Mouse (Mus musculus): ENCODE results near the gene Kif1b.

The Kif1b gene

DNA sequence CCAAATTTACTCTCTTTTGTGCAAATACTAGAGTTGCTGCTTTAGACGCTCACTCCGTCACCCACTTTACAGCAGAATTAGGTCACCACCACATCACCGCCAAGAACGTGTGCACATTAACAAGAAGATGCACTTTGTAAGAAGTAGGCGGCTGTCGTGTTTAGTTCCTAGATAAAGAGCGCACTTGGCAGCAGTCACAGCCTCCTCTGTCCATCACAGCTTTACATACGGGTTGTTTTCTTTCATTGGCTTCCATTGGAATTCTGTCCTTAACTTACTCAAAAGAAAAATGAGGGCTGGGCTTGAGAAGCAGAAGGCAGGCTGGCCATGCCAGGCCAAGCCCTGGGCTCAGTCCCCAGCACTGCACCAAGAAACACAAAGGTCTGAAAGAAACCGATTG, 11.6 kb upstream of the Kif1b start:
- no peak for ATAC-seq (ENCODE audit: insufficient number of reproducible peaks, low FRiP score, low TSS enrichment)

- ATAC-seq (ENCODE audit: insufficient number of reproducible peaks, low FRiP score, low TSS enrichment): peak; percentile 91; the same call in 1 of the 2 replicates
Observed at GRCm38 (mm10) chr4:149317387-149317786, 9.9 kb upstream of the Kif1b start.

DNA sequence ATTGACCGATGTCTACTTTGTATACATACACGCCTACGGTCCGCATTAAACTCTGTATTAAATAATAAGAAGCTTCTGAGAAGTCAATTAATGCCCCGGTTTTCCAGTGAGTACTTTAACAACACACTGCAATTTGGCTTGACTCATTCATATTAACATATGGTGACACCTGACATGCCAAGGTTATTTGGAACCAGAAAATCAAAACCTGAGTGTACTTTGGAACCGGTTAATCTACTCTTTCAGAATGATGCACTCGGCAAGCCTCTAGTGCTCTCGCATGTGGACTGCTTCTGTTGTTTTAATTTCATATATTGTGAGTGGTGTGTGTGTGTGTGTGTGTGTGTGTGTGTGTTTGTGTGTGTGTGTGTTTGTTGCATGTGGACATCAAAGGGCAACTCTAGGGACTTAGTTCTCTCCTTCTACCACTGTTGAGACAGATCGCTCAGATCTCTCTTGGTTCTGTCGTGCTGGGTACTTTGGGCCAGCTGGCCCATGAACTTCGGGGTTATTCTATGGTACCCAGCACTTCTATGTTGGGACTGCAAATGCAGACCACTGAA, 6.9 kb upstream of the Kif1b start:
- ATAC-seq (ENCODE audit: insufficient number of reproducible peaks, low FRiP score, low TSS enrichment): no peak

GRCm38 (mm10) chr4:149313558-149314253, 6.2 kb upstream of the Kif1b start:
- ATAC-seq (ENCODE audit: insufficient number of reproducible peaks, low FRiP score, low TSS enrichment): no peak

GRCm38 (mm10) chr4:149311996-149312395, 4.5 kb upstream of the Kif1b start:
- no peak for ATAC-seq (ENCODE audit: insufficient number of reproducible peaks, low FRiP score, low TSS enrichment)

DNA sequence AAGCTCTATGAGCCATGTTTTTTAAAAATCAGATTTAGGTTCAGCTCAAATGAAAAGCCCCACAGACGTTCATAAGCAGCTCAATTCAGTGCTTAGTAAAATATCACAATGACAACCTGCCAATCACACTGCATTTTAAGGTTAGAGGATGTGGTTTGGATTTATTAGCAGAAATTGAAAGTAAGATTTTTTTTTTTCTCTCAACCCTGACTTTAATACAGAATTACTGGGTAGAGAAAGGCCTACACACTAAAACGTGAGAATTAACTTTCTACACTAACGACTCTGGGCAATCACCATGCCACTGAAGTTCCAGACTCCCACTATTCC, 963 bp upstream of the Kif1b start:
- ATAC-seq (ENCODE audit: insufficient number of reproducible peaks, low FRiP score, low TSS enrichment): no peak

GRCm38 (mm10) chr4:149306712-149307595, 539 bp downstream of the Kif1b start:
- ATAC-seq (ENCODE audit: insufficient number of reproducible peaks, low FRiP score, low TSS enrichment): peak; percentile 61

- ATAC-seq (ENCODE audit: insufficient number of reproducible peaks, low FRiP score, low TSS enrichment): no peak
Observed at GRCm38 (mm10) chr4:149305761-149306711, 1.5 kb downstream of the Kif1b start.

DNA sequence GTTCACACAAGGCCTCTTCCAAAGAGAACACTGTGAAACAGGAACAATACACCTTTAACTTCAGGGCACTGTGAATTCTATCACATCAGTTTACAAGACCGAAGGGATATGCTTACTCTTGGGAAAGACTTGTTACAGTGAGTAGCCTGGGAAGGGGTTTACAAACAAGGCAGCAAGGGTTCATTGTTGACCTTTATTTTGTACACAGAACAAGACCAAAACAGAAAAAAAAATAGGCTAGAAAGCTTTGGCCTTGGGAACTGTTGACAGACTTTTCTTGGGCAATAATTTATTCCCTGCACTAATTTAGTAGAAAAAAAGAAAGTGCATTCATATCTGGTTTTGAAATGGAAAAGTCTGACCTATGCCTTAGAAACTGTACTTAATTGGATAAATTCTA, 3.0 kb downstream of the Kif1b start:
- ATAC-seq (ENCODE audit: insufficient number of reproducible peaks, low FRiP score, low TSS enrichment): no peak

- ATAC-seq (ENCODE audit: insufficient number of reproducible peaks, low FRiP score, low TSS enrichment): no peak
Observed at GRCm38 (mm10) chr4:149303502-149303901, 4.0 kb downstream of the Kif1b start.

DNA sequence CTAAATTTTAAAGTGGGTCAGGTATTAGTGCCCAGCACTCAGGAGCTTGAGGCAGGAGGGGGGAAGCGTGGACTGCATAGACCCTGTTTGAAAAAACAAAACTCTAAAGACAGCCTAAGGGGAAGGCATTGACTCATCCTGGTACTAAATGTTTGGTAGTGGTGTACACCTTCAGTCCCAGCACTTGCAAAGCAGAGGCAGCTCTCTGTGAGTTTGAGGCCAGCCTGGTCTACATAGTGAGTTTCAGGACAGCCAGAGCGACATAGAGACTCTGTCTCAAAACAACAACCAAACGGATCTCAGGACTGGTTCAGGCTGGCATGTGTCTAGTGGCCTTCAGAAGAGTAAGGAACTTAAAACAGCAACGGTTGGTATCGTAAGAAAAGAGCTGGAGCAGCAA, 4.7 kb downstream of the Kif1b start:
- ATAC-seq (ENCODE audit: insufficient number of reproducible peaks, low FRiP score, low TSS enrichment): no peak

DNA sequence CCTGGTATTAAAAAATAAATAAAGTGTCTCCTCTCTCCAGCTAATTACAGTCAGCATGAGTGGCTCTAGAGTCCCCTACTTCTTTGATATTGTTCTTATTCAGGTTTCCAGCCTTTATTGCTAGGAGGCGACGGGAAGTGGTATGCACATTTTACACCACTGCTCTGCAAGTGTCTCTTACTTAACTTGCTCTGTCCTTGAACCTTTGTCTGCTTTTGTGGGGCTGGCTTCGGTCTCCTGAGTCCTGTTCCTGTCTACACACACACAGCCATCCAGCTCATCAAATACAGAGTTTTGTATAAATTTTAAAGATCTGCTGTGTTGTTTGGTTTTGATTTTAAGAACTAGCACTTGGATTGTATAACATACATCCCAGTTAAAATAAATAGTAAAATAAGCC, 5.4 kb downstream of the Kif1b start:
- no peak for ATAC-seq (ENCODE audit: insufficient number of reproducible peaks, low FRiP score, low TSS enrichment)

- ATAC-seq (ENCODE audit: insufficient number of reproducible peaks, low FRiP score, low TSS enrichment): no peak
Observed at GRCm38 (mm10) chr4:149296501-149296900, 11.0 kb downstream of the Kif1b start.

DNA sequence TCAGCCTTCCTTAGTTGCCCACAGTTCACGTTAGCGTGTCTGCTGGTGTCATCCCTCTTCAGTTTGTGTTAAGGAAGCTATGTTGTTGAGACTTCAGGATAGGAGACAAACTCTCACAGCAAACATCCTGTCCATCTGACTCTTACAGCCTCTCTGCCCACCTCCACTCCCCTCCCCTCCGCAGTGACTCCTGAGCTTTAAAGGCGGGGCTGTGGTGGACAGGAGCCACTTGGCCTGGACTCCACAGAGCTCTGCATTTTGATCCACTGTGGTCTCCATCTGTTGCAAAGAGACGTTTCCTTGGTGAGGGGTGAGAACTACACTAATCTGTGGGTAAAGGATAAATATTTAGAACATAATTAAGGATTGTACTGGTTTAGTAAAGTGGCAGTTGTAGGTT, 14.5 kb downstream of the Kif1b start:
- peak; percentile 58; the same call in 1 of the 2 replicates for ATAC-seq (ENCODE audit: insufficient number of reproducible peaks, low FRiP score, low TSS enrichment)

- no peak for ATAC-seq (ENCODE audit: insufficient number of reproducible peaks, low FRiP score, low TSS enrichment)
Observed at GRCm38 (mm10) chr4:149291061-149291460, 16.4 kb downstream of the Kif1b start.

GRCm38 (mm10) chr4:149290157-149290750, 17.2 kb downstream of the Kif1b start:
- no peak for ATAC-seq (ENCODE audit: insufficient number of reproducible peaks, low FRiP score, low TSS enrichment)

GRCm38 (mm10) chr4:149286287-149287137, 21.0 kb downstream of the Kif1b start:
- ATAC-seq (ENCODE audit: insufficient number of reproducible peaks, low FRiP score, low TSS enrichment): no peak

DNA sequence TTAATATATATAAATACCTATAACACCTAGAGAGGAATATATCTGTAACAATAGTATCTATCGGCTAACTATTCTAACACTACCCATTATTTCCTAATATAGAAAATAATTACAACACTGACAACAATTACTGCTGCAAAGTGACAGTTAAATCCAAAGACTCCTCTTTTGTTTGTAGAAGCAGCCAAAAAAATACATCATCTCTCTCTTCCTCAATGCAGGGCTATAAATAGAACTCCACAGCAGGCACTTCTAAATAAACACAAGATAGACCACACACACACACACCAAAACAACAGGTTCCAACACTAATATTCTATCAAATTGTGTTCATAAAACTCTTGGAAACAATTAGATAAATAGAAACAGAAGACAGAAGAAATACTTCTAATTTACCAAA, 21.8 kb downstream of the Kif1b start:
- ATAC-seq (ENCODE audit: insufficient number of reproducible peaks, low FRiP score, low TSS enrichment): no peak

GRCm38 (mm10) chr4:149283018-149283417, 24.5 kb downstream of the Kif1b start:
- ATAC-seq (ENCODE audit: insufficient number of reproducible peaks, low FRiP score, low TSS enrichment): no peak
